Mouse (Mus musculus) adrenal gland, adult 18-20 months (tissue): ENCODE data around the gene Gm20696. TPM values are rescaled to one million over a fixed set of nuclear protein-coding genes. Genes with fewer than 3 reads are reported as not detected.

Source experiments
- DNase-seq, 2 experiments: peaks; one replicate each; pipeline ENCODE4 v3.0.0; 2021 to 2022; ENCODE audit warnings: low spot score in 2 of 2
- microRNA-seq, 2 experiments: library from miRNA; unstranded; fragments of <30 nt; microRNA quantifications; one replicate each; pipeline ENCODE4 v1.2.0; 2021; ENCODE audit warnings: borderline number of aligned reads in 2 of 2
- total RNA-seq, 2 experiments: library from RNA; stranded (reverse); gene quantifications; 1 replicate in 1 of 2; 2 replicates in 1 of 2; pipeline ENCODE4 v1.2.3; 2021

The Gm20696 gene
- total RNA-seq, 2 experiments from 2014 or later = 2.5 to 3.0 TPM

- no peak for DNase-seq
Observed at GRCm38 (mm10) chr6:99235588-99235987, 431.0 kb downstream of the Gm20696 start.

GRCm38 (mm10) chr6:99233411-99233810 is 433.2 kb downstream of the Gm20696 start:
- DNase-seq = no peak

GRCm38 (mm10) chr6:99228336-99228870 is 438.2 kb downstream of the Gm20696 start:
- no peak for DNase-seq

GRCm38 (mm10) chr6:99221147-99221546 is 445.4 kb downstream of the Gm20696 start:
- DNase-seq = no peak

GRCm38 (mm10) chr6:99220472-99220871 is 446.1 kb downstream of the Gm20696 start:
- DNase-seq = no peak

GRCm38 (mm10) chr6:99217846-99218245 is 448.8 kb downstream of the Gm20696 start:
- no peak for DNase-seq

- no peak for DNase-seq
Observed at GRCm38 (mm10) chr6:99217155-99217554, 449.4 kb downstream of the Gm20696 start.

GRCm38 (mm10) chr6:99212461-99212860 is 454.1 kb downstream of the Gm20696 start:
- no peak for DNase-seq

GRCm38 (mm10) chr6:99211663-99212333 is 454.8 kb downstream of the Gm20696 start:
- DNase-seq = no peak

GRCm38 (mm10) chr6:99210161-99210560 is 456.4 kb downstream of the Gm20696 start:
- DNase-seq = no peak

Small RNA genes lying within 50 kb of the gene (microRNA-seq; reads per million reads assigned to microRNA genes)
- 0 reads per million in 2 experiments for gene Gm22328

Other genes starting within 250 kb of the Gm20696 start
- gene Foxp1, start 144.1 kb downstream of the Gm20696 start, total RNA-seq = 10 to 100 TPM; 35.8 to 46.8 TPM
- gene Eif4e3, start within 50 bp of the Gm20696 start, total RNA-seq = 10 to 100 TPM; 30.4 to 48.6 TPM
- 1 to 10 TPM; 3.0 to 3.5 TPM for gene Gpr27, start 25.9 kb upstream of the Gm20696 start, total RNA-seq
- not detected for gene Prok2, start 59.6 kb upstream of the Gm20696 start, total RNA-seq